Mouse (Mus musculus): ENCODE results near the gene Zmiz1.

Gene Zmiz1

DNA sequence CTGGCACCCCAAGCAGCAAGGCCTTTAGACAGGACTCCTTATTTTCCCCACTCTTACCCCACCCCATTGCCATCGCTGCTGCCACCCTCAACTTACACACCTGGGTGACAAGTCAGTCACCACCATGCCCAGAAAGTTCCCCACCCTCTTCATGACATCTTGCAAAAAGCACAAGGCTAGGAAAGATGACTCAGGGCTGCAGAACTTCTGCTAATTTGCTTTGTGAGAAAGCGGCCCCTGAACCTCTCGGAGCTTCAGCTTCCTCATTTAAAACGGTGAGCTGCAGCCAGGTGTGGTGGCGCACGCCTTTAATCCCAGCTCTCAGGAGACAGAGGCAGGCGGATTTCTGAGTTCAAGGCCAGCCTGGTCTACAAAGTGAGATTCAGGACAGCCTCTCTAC, 141.4 kb downstream of the Zmiz1 start:
- DNase-seq, result no peak

DNA sequence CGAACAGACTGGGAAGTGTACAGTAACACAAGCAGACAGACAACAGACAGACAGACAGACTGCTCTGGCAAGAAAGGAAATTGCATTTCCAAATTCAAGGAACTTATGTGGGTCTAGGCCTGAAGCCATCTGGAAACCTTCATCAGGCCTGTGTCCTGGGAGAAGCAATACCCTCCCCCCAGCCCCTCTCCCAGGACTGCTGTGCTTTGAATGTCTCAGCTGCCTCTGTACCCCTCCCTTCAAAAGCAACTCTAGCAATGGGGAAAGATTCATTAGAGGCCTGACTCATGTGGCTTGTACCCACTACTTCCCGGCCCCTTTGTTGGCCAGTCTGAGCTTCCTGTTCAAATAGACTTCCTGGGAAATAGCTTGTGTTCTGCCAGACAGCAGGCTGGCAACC, 142.0 kb downstream of the Zmiz1 start:
- DNase-seq, result no peak

DNA sequence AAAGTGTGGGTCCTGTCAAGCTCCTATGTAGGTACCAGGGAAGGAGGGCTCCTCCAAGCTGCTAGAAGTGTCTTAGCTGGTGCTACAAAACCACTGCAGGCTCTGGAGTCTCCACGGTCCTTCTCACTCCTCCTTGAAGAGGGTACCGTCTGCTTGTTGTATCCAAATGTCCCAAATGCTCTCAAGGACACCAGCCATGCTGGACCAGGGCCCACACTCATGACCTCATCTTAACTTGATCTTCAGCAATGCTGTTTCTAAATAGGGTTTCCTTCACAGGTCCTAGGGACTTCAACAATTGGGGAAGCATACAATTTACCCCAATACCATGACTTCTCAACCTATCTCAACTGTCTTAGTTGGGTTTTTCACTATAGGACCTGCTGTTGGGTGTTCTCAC, 143.0 kb downstream of the Zmiz1 start:
- DNase-seq, result no peak

DNA sequence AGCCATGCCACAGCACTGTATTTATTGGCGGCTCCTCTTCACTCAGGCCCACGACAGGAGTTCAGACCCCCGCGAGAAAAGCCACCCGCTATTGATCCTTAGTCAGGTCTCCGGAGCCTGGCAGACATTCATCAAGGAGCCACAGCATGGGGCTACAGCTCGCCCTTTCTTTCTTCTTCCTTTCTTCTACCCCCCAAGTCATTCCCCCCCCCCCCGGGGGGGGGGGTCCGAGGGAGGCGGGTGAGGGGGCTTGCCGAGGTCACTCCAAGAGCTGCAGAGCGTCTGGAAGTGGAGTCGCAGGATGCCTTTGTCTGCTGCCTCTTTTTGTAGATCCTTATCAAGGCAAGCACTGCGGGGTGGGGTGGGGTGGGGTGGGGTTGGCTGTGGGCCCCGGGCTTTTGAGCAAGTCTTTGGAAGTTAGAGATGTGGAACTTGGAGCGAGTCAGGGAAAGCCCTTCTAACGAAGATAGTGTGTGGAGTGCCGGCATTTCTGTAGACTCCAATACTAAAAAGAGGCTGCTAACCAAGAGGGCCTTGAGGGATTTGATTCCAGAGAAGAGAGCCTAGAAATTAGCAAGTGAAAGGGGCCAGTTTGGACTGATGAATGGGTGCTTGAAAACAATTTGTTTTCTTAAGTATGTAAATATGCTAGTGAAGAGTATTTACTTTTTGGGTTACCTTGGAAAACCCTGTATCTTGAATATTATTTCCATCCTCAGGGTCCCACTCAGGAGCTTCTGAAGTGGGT, 145.6 kb downstream of the Zmiz1 start:
- DNase-seq, result no peak

DNA sequence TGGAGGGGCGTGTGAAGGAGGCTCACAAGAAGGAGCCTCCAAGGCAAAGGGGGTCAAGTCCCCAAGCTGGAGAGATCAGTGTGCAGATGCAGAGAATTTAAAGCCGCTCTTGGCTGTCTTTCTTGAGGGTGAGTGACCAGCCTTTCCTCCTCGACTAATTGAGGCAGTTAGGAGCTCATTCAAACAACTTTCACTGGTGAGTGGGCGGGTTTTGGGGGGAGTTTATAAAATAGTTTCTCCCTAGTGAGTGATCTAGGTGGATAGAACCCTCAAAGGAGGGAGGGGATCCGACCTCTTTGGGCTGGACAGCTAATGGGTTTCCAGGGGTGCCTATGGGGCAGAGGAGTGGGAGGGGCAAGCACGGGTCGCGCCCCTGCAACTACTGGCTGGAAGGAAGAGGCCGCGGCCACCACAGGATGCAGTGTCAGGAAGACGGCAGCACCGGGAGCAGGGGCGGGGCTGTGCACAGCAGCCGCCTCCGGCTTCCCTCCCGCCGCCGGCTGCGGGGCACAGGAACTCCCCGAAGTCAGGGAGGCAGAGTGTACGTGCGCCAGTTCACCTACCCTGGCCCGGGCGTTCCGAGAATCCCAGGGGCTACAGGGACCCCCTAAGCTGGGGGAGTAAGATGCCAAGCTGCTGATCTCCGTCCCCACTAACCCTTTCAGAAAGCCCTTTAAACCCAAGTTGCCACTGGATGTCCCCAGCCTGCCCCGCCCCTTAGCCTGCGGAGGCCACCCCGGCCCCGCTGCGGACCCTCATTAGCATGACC, 147.6 kb downstream of the Zmiz1 start:
- peak; percentile 64 for DNase-seq

DNA sequence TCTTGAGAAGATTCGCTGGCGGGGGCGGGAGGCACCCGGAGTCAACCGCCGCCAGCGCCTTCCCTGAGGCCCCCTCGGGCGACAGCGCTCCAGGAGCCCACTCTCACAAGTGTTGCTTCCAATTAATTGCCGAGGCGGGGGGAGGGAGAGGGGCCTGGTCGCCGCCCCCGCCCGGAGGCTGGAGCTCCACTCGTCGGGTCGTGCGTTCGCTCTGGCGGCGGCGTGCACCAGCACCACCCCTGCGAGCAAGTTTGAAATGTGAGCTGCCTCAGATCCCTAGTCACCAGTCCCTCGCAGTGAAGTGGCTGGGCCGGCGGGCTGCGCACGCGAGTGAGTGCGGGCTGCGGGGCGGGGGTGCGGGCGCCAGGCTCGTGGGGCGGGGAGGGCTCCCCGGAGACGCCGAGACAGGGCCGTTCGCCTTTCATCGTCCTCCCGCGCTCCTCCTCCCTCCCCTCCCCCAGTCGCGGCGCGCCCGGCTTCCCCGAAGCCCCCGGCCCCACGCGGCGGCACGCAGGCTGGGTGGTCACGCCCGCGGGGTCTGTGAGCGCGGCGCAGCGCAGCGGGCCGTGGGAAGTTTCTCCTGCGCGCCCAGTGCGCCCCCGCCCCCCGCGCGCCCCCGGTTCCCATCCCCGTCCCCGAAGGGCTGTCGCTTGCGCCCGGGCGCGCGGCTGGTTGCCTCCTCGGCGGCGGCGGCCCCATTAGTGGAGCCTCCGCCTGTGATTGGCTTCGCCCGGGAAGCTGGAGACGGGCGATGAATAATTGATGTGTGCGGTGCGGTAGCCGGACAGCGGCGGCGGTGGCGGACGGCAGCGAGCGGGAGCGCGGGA, 148.4 kb downstream of the Zmiz1 start:
- peak; percentile 64 for DNase-seq

DNA sequence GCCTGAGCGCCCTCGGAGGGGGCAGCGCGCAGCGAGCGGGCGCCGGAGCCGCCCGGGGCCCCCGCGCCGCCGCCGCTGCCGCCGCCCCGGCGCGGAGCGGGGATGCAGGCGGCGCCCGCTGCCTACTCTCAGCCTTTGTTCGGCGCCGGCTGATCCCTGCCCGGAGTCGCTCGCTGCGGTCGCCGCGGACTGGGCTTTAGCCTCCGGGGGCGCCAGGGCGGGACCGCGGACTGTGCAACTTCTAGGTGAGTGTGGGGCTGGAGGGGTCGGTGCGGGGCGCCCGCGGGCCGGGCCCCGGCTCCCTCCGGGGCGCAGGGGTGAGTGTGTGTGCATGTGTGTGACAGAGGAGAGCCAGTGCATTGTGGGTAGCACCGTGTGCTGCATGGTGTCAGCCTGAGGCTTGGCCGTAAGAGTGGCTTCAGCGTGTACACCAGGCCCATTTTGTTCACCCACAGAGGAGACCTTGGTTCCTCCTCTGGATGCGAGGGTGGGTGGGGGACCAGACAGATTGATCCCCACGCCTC, 149.0 kb downstream of the Zmiz1 start:
- DNase-seq, result peak; percentile 65

DNA sequence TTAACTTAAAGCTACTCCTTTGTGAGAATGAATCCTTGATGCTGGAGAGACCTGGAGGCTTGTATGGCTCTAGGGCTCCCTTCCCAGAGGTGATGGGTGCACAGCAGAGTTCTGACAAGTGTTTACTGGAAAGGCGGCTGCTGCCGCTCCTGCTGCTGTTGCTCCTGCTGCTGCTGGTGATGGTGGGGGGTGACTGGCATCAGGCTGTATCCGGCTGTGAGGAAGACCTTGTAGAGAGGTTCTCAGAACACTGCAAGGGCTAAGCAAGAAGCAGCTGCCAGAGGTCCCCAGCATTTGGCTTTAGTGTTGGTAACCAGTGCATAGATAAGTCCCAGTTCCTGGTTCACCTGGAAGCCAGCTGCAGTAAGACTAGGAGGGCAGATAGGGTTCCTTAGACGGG, 149.6 kb downstream of the Zmiz1 start:
- no peak for DNase-seq

DNA sequence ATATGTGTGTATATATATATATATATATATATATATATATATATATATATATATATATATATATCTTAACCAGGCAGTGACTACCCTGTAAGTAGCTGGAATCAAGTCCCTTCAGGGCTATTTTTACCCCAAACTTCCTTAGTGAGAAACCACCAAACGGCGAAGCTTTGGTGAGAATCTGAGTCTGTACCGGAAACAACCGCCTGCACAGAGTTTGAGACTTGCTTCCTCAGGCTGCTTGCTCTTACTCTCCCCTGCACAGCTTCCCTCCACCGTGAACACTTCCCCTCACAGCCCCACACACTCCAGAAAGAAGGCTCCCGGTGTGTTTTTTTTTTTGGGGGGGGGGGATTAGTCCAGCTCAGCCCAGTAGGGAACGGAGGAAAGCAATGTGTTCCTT, 150.4 kb downstream of the Zmiz1 start:
- DNase-seq, result no peak

DNA sequence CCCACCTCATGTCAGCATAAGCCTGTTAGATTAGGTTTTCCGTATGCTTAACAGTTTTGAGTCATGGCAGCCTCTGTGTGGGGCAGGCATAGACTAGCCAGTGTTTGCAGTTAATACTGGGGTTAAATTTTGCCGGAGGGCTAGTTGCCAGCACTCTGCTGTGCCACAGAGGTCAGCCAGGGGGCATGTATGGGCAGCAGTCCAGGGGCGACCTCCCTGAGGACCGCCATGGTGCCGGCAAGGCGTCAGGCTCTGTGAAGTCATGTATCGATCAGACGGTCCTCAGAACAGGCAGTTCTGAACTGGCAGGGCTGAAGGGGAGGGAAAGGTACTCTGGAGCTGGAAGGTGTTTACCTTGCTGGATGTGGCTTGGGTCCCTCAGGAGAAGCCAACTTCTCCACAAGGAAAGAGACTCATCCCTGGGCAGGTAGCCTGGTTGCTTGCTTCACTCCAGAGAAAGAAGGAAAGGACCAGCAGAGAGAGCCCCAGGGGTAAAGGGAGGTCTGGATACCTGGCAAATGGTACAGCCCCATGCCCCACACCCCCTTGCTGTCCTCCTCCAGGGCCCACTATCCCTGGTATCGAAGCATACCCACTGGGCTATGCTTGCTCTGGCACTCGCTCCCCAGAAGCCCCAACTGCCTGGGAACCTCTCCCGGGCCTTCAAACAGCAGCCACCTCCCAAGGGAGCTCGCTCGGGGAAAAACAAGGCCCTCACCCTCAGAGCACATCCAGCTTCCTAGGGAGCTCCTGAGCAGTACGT, 151.6 kb downstream of the Zmiz1 start:
- DNase-seq, result no peak

DNA sequence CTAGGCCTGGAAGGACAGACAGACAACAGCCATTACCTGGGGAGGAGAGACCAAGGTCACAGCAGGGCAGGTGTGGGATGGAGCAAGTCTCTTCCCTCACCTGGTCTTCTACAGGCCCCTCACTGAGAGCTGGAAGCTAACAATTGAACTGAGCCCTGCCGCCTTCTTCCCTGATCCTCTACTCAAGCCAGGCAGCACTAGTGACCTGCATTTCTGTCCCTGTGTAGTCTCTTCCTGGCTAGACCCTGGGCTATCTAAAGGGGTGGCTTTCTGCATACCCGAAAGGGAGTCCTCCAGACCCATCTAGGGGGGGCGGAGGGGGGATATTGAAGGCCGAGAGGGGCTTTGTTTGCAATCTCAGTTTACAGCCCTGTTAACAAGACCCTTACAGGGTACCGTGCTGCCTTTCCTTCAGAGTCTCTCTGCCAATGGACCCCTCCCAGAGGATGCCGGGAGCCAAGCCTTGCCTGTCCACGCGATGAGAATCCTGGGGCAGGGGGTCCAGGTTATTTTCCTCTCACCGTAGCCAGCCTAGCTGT, 152.2 kb downstream of the Zmiz1 start:
- no peak for DNase-seq

DNA sequence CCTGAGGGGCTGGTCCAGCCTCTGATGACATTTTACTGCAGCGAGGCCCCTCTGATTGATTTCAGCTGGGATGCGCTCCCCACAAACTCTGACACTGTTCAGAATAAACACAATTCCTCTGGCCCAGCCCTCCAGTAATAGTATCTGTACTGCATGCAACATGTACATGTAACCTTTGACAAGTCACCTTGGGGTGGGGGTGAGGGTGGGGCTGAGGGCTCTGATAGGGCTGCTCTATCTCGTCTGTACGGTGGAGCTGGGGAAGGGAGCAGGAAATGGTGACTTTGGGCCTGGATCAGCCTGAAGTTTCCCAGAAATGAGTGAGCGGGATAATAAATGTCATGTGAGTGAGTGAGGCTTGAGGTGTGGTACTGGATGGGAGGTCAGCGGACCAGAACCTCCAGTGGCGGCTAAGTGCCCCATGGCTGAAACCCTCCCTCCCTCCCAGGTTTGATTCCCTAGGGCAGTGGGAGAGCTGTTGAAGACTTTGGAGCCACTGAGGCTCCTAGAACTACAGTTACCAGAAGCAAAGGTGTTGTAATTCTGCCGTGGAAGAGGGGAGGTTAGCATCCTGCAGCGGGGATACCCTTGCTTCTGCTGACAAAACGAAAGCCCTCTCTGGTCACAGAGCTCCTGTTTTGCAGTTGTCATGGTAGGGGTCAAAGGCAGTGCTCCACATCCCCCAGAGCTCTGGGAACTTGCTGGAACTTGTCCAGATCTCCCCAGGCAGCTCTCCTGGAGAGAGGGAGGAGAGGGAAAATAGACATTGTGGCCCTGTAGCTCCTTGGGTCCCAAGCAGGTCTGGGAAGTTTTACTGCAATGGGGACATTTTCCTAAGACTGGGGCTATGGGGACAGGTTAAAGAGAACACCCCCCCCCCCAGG, 153.1 kb downstream of the Zmiz1 start:
- DNase-seq, result no peak

DNA sequence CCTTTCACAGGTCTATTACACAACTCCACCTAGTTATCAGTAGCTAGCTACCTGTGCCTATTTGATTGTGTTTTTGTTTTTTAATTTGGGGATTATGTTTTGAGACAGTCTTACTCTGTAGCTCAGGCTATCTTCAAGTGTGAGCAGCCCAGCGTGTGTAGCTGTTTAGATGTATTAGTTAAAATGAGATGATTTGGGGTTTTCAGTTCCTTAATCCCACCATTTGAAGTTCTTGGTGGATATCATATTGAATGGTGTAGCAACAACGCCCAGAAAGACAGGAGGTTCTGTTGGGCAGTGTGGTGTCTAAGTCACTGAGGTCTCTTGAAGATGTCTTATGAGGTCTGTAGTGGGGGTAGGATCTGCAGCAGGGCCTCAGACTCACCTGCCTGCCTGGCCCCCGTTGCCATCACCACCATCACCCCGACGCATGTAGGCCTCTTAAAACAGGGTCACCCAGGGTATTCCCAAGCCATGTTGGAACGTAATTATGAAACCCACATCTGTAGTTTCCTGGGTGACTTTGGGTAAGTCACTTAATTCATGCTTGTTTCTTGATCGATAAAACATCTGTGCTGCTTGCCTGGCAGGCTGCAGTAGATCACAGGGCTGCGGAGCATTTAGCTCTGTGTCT, 155.1 kb downstream of the Zmiz1 start:
- DNase-seq, result no peak

DNA sequence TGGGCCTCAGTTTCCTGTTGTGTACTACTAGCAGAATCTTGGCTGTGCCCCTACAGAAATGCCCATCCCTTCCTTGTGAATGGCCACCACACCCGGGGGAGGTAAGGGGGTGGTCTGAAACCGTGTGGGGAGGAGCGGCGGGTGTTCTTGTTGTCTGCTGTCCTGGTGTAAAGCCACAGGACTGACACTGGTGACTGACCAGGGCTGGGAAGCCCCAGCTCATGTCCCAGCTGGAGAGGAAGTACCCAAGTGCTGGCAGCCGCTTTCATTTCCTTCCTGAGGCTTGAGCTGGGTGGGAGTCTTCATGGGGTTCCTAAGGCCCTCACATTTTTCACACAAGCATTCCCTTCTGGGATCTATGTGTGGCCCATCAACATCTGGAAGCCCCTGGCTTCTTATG, 155.7 kb downstream of the Zmiz1 start:
- DNase-seq, result no peak

DNA sequence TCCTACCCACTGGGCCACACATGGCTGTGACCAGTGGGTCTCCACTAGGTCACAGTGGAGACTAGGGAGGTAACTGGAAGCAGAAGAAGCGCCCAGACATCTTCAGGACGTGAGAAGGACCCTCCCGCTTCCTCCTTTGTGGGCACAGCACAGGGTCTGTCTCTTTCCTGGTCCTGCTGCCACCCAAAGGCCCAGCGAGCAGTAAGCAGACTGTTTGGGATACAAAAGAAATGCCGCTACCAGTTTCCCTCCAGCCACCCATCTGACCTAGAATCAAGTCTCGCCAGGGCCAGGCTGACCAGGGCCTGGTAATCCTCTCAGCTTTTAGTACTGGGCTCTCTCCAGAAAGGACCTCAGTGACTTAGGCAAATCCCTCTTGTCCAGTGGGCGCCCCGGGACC, 156.6 kb downstream of the Zmiz1 start:
- DNase-seq, result no peak

DNA sequence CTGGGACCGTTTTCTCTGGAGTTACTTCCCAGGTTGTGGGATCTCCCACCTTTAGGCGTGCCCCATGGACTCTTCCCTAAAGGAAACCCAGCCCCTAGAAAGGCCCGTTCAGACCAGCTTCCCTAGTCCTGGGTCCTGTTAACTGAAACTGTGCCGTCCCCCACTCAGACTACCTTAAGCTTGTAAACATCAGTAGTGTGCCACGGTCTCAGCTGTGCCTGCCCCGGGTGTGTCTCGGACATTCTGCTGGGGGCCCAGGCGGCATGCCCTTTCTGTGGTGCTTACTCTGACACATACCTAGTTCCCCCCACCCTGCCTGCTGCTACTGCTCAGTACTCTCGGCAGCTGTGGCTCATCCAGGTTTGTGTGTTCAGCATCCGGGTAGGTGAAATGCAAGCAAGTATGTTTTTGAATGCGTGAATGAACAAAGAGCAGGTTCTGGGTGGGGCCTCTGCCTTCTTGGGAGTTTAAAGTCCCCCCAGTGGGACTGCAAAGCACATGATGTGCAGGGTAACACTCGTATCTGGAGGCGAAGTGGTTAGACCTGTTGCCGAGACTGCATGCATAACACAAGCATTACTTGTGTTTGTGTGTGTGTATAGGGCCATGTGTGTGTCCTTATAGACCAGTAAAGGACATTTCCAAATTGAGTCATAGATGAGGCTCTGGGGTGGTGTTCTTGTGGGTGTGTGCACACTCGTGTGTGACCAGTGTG, 157.2 kb downstream of the Zmiz1 start:
- DNase-seq, result no peak

DNA sequence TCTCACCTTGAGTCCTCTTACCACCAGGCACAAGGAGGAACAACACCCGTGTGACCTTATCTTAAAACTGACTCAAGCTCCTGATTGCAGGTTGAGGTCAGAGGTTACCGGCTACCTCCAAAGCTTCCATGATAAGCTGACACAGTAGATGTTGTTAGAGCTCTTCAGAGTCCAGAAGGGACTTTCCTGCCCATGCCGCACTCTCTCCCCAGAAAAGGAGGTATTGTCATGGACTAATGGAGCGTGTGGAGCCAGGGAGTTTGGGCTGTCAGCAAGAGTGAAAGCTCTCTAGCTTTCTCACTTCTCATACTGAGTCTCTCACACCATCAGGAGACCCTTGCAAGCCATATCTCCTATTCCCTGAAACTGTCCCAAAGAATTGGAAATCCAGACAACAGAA, 158.3 kb downstream of the Zmiz1 start:
- no peak for DNase-seq

DNA sequence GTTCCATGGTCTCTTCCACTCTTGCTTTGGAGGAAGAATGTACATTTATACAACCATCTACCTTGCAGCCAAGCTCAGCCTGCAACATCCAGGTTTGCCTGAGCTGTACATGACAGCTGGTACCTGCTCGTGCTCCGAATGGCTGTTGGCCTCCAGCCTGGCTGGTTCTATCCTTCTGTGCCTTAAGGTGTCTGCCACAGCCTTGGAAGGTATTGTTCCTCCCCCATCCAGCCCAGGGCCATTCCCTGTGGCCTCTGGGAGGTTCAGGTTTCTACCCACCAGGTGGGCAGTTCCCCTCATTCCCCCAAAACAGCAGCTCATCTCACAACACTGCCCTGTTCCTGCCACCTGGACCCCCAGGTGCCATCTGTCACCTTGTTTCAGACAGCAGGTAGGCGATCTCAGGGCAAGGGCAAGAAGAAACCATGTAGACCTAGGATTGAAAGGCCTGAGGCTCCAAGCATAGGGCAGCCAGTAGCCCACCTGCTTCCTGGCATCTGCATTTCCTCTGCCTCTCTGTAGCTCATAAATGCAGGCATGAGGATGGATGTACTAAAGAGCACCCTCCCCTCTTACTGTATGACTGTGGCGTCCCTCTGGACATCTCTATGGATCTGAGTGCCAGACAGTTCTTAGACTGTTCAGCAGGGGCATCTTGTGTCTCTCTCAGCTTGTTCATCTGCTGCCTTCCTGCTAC, 160.2 kb downstream of the Zmiz1 start:
- DNase-seq, result peak; percentile 81

DNA sequence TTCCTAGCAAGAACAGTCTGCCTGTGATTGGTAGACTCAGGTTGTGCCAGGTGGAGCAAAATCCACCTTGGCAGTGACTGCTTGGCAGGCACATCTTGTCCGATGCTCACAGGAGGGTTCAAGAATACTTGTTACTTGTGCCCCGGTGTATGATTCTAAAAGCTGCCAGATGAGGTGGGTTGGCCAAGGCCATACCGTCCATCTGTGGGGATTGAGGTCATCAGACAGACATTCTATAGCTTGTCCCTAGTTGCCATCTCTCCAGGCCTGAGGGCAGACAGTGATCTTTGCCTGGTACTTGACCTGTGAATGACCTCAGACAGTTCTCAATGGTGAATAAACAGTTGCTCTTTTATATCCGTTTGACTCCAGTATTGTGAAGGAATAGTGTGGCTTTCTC, 161.8 kb downstream of the Zmiz1 start:
- peak; percentile 73 for DNase-seq

Measured in cerebellum, adult 9-11 months (tissue).